Mouse (Mus musculus) midbrain, embryonic 14.5 days (tissue): Measurements from ENCODE around the gene Nup93. TPM values are rescaled to one million over a fixed set of nuclear protein-coding genes. Genes with fewer than 3 reads are reported as not detected.
A peak's percentile ranks its signal among the peaks of the same experiment; 100 is the strongest.

Experiments used
- ATAC-seq: fragments of 200-750 bp; cut with Nextera tagmentation; 2 replicates; pipeline ENCODE4 v1.8.0; 2017; ENCODE audit warnings: moderate number of reproducible peaks, moderate library complexity; ENCODE audit not compliant: low FRiP score, low TSS enrichment
- DNase-seq: peaks from one replicate; pipeline ENCODE4 v3.0.0-alpha.2; 2015
- H3K27ac ChIP-seq: fragments of 300-500 bp; sonication (generic); replicated peaks from 2 replicates; pipeline ENCODE4 v1.5.1; 2014; ENCODE audit warnings: mild to moderate bottlenecking, low read depth, low read length, moderate library complexity
- H3K27me3 ChIP-seq: fragments of 300-500 bp; sonication (generic); 2 replicates; pipeline ENCODE4 v1.6.1; 2014; ENCODE audit warnings: low read length, control low read depth, mixed read lengths; ENCODE audit not compliant: control insufficient read depth, insufficient read depth
- H3K36me3 ChIP-seq: fragments of 300-500 bp; sonication (generic); 2 replicates; pipeline ENCODE4 v1.6.1; 2014; ENCODE audit warnings: low read length, control low read depth; ENCODE audit not compliant: control insufficient read depth, insufficient read depth
- H3K4me1 ChIP-seq: fragments of 300-500 bp; sonication (generic); 2 replicates; pipeline ENCODE4 v1.6.1; 2014; ENCODE audit warnings: mild to moderate bottlenecking, antibody characterized with exemption, low read length, control low read depth; ENCODE audit not compliant: control insufficient read depth, insufficient read depth
- H3K4me2 ChIP-seq: fragments of 300-500 bp; sonication (generic); 2 replicates; pipeline ENCODE4 v1.6.1; 2014; ENCODE audit warnings: mild to moderate bottlenecking, low read length, moderate library complexity
- H3K4me3 ChIP-seq: fragments of 300-500 bp; sonication (generic); replicated peaks from 2 replicates; pipeline ENCODE4 v1.5.1; 2014; ENCODE audit warnings: low read depth, low read length
- H3K9ac ChIP-seq: fragments of 300-500 bp; sonication (generic); replicated peaks from 2 replicates; pipeline ENCODE4 v1.6.1; 2014; ENCODE audit warnings: mild to moderate bottlenecking, low read length, moderate library complexity
- H3K9me3 ChIP-seq: fragments of 300-500 bp; sonication (generic); 2 replicates; pipeline ENCODE4 v1.6.1; 2016; ENCODE audit warnings: low read length, control low read depth, mixed read lengths; ENCODE audit not compliant: control insufficient read depth
- WGBS: fragments of 180-500 bp; shearing (Covaris S2); extraction: QIAGEN DNeasy Blood & Tissue Kit; methylation state at CpG from one replicate; pipeline ENCODE4 v1.1.7; 2014; 5-methylcytosine and 5-hydroxymethylcytosine counted together
- polyA plus RNA-seq: library from polyadenylated mRNA; unstranded; fragments of >200 nt; fragmentation: Nextera tagmentation; extraction: Ambion mirVana; gene quantifications from 2 replicates; pipeline ENCODE4 v1.2.1, GENCODE M21; 2014

The Nup93 gene
- polyA plus RNA-seq, 1 experiment from 2014 or later, result 75.4 TPM

DNA sequence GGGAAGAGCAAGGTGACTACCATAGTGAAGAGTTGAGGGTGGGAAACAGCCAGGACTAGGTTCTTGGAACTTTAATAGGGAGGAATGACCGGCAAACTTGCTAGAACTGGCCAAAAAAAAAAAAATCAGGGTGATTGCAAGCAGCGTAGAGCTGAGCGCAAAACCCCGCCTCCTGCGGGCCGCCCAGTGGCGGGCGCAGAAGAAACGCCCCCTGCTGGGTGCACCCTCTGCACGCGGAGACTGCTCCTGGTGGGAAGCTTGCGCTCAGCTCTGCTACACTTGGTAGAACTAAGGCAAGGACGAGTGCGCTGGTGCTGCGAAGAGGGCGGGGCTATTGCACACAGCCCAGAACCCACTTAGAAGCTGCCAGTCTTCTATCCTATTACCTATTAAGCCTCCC is 31.2 kb upstream of the Nup93 start:
- H3K4me1 ChIP-seq, result peaks cover 14% of the 10 kb centered on the region
- WGBS, result under 1% methylated on average over 16 of the region's 16 CpGs
- ATAC-seq, result peak; percentile 31; the same call in 1 of the 2 replicates

DNA sequence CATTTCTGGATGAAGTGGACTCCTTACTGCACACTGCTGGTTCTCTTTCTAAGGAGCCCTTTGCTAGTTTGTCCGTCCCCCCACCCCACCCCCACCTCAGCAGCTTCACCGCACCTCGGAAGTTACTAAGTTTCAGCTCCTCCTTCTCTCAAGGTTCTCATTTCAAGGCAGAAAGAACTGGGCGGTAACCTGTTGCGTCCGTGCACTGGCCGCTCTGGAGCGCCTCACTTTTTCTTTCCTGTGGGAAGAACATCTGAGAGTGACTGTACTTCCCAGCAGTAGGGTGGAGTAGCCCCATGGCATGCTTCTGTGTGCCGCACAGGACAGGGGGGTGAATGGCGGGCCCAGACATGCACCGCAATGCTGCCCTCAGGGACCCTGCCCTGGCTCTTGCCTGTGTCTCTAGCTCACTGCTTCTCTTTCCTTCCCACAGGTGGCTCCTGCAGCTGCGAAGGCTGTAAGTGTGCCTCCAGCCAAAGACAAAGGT is 30.0 kb upstream of the Nup93 start:
- 25% methylated on average over 12 of the region's 12 CpGs for WGBS

More for the DNA sequence above, 31.2 kb upstream of the Nup93 start:
- Histone ChIP-seq H3K4me2 (peak overlapping the region; percentile 41), H3K9me3 (no peaks in the 10 kb centered on the region), H3K27me3 (peaks cover 79% of the 10 kb centered on the region), H3K4me3 (peak overlapping the region; percentile 3; the same call in 1 of the 2 replicates), H3K9ac (no peak overlapping the region), H3K36me3 (no peaks in the 10 kb centered on the region), H3K27ac (no peak overlapping the region)
- DNase-seq, result peak; percentile 77

DNA sequence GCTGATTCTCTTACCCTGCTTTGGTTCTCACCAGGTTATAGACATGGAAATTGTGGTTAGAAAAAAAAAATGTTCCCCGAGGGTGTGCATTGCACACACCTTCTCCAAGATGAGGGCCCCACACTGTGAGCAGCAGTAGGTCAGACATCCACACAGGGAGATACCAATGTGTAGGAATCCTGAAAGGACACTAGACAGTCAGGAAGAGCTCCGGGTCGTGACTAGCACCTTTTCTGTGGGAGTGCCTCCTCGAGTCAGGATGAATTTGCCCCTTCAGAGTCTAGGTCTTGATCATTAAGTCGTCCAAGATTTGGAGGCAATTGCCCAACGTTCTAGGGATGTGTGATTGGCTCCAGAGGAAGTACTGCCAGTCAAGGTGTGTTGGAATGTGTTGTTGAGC is 28.6 kb upstream of the Nup93 start:
- DNase-seq, result no peak
- no peak for ATAC-seq
- peaks cover 53% of the 10 kb centered on the region for H3K27me3 ChIP-seq
- no peak overlapping the region for H3K4me3 ChIP-seq
- 0 out of 2 replicates have a peak, but pooled peaks cover 4% of the 10 kb centered on the region for H3K4me1 ChIP-seq
- no peak overlapping the region for H3K4me2 ChIP-seq
- H3K9me3 ChIP-seq, result no peaks in the 10 kb centered on the region
- H3K36me3 ChIP-seq, result no peaks in the 10 kb centered on the region
- no peak overlapping the region for H3K27ac ChIP-seq
- 71% methylated on average over 6 of the region's 6 CpGs for WGBS
- no peak overlapping the region for H3K9ac ChIP-seq

More for the DNA sequence above, 30.0 kb upstream of the Nup93 start:
- H3K27me3 ChIP-seq, result peaks cover 66% of the 10 kb centered on the region
- ATAC-seq (no peak), DNase-seq (no peak)
- H3K4me2 ChIP-seq, result no peak overlapping the region
- H3K27ac ChIP-seq, result no peak overlapping the region
- H3K4me1 ChIP-seq, result peaks cover 8% of the 10 kb centered on the region
- no peaks in the 10 kb centered on the region for H3K36me3 ChIP-seq
- no peak overlapping the region for H3K9ac ChIP-seq
- no peaks in the 10 kb centered on the region for H3K9me3 ChIP-seq
- no peak overlapping the region for H3K4me3 ChIP-seq

DNA sequence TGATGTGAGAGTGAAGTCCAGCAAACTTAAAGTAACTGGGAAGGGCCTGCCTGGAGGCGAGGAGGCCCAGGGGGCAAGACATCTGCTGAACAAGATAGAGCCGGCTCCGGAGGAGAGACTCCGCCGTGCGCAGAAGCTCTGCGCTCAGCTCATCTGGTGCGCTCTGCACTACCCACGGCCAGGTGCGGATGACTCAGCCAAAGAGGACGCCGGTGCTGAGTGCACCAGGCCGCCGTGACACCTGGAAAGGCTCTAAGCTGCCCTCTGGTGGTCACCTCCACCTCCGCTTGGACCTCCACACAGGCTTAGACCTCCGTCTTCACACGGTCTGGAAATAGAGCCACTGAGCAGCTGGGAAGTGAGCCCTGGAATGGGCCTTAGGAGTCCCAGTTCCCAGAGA is 27.8 kb upstream of the Nup93 start:
- Histone ChIP-seq H3K27ac (no peak overlapping the region), H3K36me3 (no peaks in the 10 kb centered on the region), H3K9me3 (no peaks in the 10 kb centered on the region), H3K27me3 (peaks cover 53% of the 10 kb centered on the region), H3K4me2 (peak overlapping the region; percentile 35), H3K4me3 (no peak overlapping the region), H3K4me1 (0 out of 2 replicates have a peak, but pooled peaks cover 4% of the 10 kb centered on the region), H3K9ac (no peak overlapping the region)
- 0 out of 2 replicates have a peak, but pooled peaks have one; percentile 34 for ATAC-seq
- WGBS, result 6% methylated on average over 17 of the region's 17 CpGs
- DNase-seq, result peak; percentile 75

DNA sequence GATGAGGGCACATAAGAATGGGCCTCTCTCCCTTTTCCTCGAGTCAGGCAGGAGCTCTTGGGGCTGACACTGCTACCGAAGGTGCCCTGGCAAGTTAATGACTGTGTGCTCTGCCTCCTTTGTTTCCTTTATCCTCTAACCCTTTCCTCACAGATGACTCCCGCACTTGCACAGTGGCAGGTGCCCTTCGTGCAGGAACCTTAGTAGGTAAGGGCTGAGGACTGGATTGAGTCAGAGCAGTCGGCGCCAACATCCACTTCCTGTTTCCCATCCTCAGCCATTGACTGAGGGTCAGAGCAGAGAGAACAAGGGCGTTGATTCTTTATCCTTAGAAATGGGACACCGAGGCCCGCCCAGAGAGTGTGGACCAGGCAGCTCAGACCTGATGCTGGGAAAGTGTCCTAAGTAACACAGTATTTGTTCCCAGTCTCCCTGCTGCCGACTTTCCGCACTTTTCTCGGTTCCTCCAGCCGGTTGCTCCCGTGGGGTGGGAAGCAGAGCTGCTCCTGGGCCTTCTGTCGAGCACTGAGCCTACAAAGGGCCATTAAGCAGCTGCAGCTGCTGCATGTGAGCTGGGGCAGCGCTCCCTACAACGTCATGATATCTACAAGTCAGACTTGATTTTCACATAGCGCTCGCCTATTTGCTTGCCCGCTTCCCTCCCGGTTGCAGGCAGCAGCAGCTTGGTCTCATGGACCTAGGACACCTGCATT is 26.9 kb upstream of the Nup93 start:
- H3K27ac ChIP-seq, result no peak overlapping the region
- H3K9me3 ChIP-seq, result no peaks in the 10 kb centered on the region
- 0 out of 2 replicates have a peak, but pooled peaks cover 4% of the 10 kb centered on the region for H3K4me1 ChIP-seq
- no peaks in the 10 kb centered on the region for H3K36me3 ChIP-seq
- ATAC-seq, result no peak
- H3K9ac ChIP-seq, result no peak overlapping the region
- WGBS, result 37% methylated on average over 21 of the region's 21 CpGs
- no peak overlapping the region for H3K4me3 ChIP-seq
- peaks cover 48% of the 10 kb centered on the region for H3K27me3 ChIP-seq
- H3K4me2 ChIP-seq, result no peak overlapping the region
- DNase-seq, result peak; percentile 26

DNA sequence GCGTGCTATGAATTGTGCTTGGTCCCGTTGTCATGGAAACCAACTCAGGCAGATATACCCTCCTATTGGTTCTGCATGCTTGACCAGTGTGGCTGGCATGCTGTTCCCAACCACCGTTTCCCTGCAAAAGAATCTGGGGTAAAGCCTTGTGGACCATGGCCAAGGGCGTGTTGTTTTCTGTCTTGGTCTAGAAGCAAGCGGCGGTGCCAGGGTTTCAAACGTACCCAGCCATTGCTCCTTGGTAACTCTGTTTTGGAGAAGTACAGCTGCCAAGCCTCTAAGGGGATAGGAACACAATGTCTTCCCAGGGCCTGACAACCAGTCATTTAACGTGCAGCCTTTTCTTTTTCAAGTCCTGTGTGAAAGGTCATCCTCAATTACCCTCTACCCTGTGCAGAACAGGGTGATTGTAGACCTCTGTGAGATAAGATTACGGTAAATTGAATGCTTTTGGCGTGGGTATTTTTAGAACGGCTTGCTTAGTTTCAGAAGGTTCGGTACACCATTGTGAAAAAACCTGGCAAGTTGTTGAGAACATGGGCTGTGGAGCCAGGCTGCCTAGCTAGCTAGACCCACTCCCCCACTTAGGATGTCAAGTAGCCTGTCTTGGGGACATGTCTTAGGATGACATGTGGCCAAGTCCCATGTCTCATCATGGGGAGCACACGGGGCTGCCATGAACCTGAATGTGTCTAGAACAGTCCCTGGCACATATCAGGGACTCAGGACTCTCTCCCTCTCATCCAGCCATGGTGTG is 24.9 kb upstream of the Nup93 start:
- WGBS, result 61% methylated on average over 13 of the region's 13 CpGs
- no peak overlapping the region for H3K4me3 ChIP-seq
- no peaks in the 10 kb centered on the region for H3K9me3 ChIP-seq

DNA sequence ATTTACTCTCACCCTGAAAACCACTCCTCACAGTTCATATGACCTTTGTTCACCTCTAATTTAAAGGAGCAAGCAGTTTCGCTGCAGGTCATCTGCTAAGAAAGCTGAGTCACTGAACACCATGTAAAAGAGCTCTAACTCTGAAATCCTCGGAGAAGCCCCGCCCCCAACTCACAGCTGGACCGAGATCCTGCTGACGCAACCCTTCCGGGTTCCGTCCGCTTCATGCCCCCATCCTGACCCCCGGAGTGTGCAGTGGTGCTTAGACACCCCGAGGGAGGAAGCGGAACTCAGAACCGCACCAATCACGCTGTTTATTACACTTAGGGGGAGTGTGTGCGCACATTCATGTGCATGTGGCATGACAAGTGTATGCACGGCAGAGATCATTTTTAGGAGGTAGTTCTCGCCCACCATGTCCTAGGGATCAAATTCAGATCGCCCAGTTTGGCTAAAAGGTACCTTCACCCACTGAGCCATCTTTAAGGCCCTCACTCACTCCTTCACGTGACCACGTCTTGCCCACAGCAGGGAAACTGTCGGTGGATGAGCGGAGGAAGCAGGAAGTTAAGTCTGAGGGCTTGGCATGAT is 23.2 kb upstream of the Nup93 start:
- no peak overlapping the region; the same call in 1 of the 2 replicates for H3K4me3 ChIP-seq
- no peak overlapping the region for H3K9ac ChIP-seq
- no peaks in the 10 kb centered on the region for H3K4me1 ChIP-seq
- peak; percentile 46 for DNase-seq
- 25% methylated on average over 21 of the region's 21 CpGs for WGBS
- no peaks in the 10 kb centered on the region for H3K36me3 ChIP-seq
- H3K9me3 ChIP-seq, result no peaks in the 10 kb centered on the region
- peaks cover 14% of the 10 kb centered on the region; the same call in 1 of the 2 replicates for H3K27me3 ChIP-seq
- no peak for ATAC-seq
- no peak overlapping the region for H3K27ac ChIP-seq
- peak overlapping the region; percentile 48 for H3K4me2 ChIP-seq

More for the DNA sequence above, 24.9 kb upstream of the Nup93 start:
- ATAC-seq (no peak), DNase-seq (peak; percentile 66)
- Histone ChIP-seq H3K36me3 (no peaks in the 10 kb centered on the region), H3K4me1 (no peaks in the 10 kb centered on the region), H3K9ac (no peak overlapping the region), H3K27ac (no peak overlapping the region), H3K4me2 (no peak overlapping the region), H3K27me3 (peaks cover 28% of the 10 kb centered on the region)

DNA sequence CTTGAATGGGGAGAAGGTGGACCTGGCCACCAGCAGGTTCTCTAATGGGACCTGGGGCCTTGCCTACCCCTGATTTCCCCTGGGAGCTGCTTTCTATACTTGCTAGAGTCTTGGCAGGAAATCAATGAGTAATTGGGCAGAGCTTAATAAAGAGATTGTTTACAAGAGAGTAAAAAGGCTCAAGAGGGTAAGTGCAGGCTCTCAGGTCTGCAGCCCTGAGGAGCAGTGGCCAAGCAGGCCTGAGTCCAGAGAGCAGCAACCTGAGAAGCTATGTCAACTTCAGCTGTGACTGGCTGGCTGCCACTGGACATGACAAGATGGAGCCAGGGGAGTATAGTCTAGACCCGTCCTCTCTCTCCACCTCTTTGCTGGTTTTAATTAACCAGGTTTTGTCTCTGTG is 21.4 kb upstream of the Nup93 start:
- WGBS, result 76% methylated on average over 1 of the region's 1 CpGs
- Histone ChIP-seq H3K9ac (no peak overlapping the region), H3K9me3 (no peaks in the 10 kb centered on the region), H3K4me1 (no peaks in the 10 kb centered on the region), H3K4me3 (no peak overlapping the region), H3K4me2 (no peak overlapping the region), H3K27ac (no peak overlapping the region), H3K27me3 (no peaks in the 10 kb centered on the region), H3K36me3 (no peaks in the 10 kb centered on the region)
- ATAC-seq (no peak), DNase-seq (no peak)
